Mouse (Mus musculus) lung, adult 2 months (tissue): ENCODE measurements at regions not wholly inside any gene's neighbourhood (a gene's known extent, or its start where the extent isn't known, plus 50 kb on each side); places are given as distances from the start of the nearest gene placed in this dataset.

Experiments
- CTCF ChIP-seq: fragments of 200-500 bp; IDR thresholded peaks from 2 replicates; pipeline ENCODE4 v1.5.1; 2011; ENCODE audit warnings: mild to moderate bottlenecking, low read length, control low read depth; ENCODE audit not compliant: insufficient read depth
- POLR2A ChIP-seq: fragments of 200-500 bp; IDR thresholded peaks from 2 replicates; pipeline ENCODE4 v1.6.1; 2011; ENCODE audit warnings: low read depth, mild to moderate bottlenecking, control low read depth, low read length, borderline replicate concordance; ENCODE audit errors: extremely low read depth

DNA sequence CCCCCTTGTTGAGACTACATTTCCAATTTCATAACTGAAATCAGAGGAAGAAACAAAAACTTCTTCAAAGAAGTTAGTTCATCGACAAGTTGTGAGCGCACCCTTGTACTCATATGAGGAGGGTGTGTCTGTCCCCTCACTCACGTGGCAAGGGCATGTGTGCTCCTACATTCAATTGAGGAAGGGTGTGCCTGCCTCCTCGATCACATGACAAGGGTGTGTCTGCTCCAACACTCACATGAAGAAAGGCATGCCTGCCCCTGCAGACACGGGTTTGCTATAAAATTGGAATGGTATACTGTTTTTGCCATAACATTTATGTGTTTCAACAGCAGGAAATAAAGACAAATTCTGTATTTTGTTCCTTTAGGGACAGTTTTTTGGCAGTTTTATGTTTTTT, 290.6 kb upstream of the Spred2 start:
- TF ChIP-seq CTCF (no peak), POLR2A (no peak)
